Mouse (Mus musculus): ENCODE measurements around the gene Etv6. TPM values are rescaled to one million over a fixed set of nuclear protein-coding genes. Genes with fewer than 3 reads are reported as not detected.
A peak's percentile ranks its signal among the peaks of the same experiment; 100 is the strongest.

Etv6 gene
- polyA plus RNA-seq, 1 experiment from 2014 or later: 3.4 TPM

GRCm38 (mm10) chr6:134151853-134152505, 116.5 kb downstream of the Etv6 start:
- Histone ChIP-seq H3K27ac (ENCODE audit: low read length) (peak overlapping the region; percentile 25; the same call in 1 of the 2 replicates), H3K36me3 (ENCODE audit: control insufficient read depth, insufficient read depth, low read length) (no peaks in the 10 kb centered on the region), H3K9ac (ENCODE audit: low read depth, low read length) (no peak overlapping the region), H3K4me3 (ENCODE audit: low read depth, low read length) (no peak overlapping the region), H3K27me3 (ENCODE audit: control insufficient read depth, insufficient read depth, low read depth, low read length) (no peaks in the 10 kb centered on the region), H3K4me1 (ENCODE audit: control insufficient read depth, insufficient read depth, low read length) (peaks cover 29% of the 10 kb centered on the region), H3K9me3 (replicated peaks; ENCODE audit: control insufficient read depth, low read length, poor library complexity, severe bottlenecking) (no peaks in the 10 kb centered on the region), H3K4me2 (ENCODE audit: low read length) (no peak overlapping the region)
- no peak for ATAC-seq
- 68% methylated on average over 9 of the region's 9 CpGs for WGBS

- Histone ChIP-seq H3K4me1 (ENCODE audit: control insufficient read depth, insufficient read depth, low read length) (peaks cover 32% of the 10 kb centered on the region), H3K36me3 (ENCODE audit: control insufficient read depth, insufficient read depth, low read length) (no peaks in the 10 kb centered on the region), H3K4me3 (ENCODE audit: low read depth, low read length) (no peak overlapping the region), H3K9ac (ENCODE audit: low read depth, low read length) (no peak overlapping the region), H3K27me3 (ENCODE audit: control insufficient read depth, insufficient read depth, low read depth, low read length) (no peaks in the 10 kb centered on the region), H3K4me2 (ENCODE audit: low read length) (no peak overlapping the region), H3K27ac (ENCODE audit: low read length) (peak overlapping the region; percentile 25; the same call in 1 of the 2 replicates), H3K9me3 (replicated peaks; ENCODE audit: control insufficient read depth, low read length, poor library complexity, severe bottlenecking) (no peaks in the 10 kb centered on the region)
- ATAC-seq: no peak
- 76% methylated on average over 6 of the region's 6 CpGs for WGBS
Measured at GRCm38 (mm10) chr6:134152539-134152938, 117.0 kb downstream of the Etv6 start.

DNA sequence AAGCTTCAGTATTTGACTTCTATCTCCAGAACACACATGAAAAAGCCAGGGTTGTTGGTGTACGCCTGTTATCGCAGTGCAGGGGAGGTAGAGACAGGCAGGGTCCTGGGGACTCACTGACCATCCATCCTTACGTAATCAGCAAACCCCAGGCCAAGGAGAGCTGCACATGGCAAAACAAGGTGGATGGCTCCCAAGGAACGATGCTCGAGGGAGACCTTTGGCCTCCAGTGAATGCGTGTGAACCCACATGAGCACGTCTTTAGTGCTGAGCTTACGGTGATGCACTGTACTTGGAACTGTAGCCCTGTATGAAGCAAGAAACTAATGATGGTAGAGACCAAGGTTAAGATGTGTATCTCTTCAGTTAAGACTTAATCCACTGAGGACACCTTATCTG, 119.2 kb downstream of the Etv6 start:
- Histone ChIP-seq H3K4me1 (ENCODE audit: control insufficient read depth, insufficient read depth, low read length) (peaks cover 27% of the 10 kb centered on the region), H3K36me3 (ENCODE audit: control insufficient read depth, insufficient read depth, low read length) (no peaks in the 10 kb centered on the region), H3K4me3 (ENCODE audit: low read depth, low read length) (no peak overlapping the region), H3K27ac (ENCODE audit: low read length) (no peak overlapping the region), H3K27me3 (ENCODE audit: control insufficient read depth, insufficient read depth, low read depth, low read length) (no peaks in the 10 kb centered on the region), H3K9me3 (replicated peaks; ENCODE audit: control insufficient read depth, low read length, poor library complexity, severe bottlenecking) (no peaks in the 10 kb centered on the region), H3K4me2 (ENCODE audit: low read length) (no peak overlapping the region), H3K9ac (ENCODE audit: low read depth, low read length) (no peak overlapping the region)
- WGBS: 91% methylated on average over 8 of the region's 8 CpGs
- ATAC-seq: no peak

DNA sequence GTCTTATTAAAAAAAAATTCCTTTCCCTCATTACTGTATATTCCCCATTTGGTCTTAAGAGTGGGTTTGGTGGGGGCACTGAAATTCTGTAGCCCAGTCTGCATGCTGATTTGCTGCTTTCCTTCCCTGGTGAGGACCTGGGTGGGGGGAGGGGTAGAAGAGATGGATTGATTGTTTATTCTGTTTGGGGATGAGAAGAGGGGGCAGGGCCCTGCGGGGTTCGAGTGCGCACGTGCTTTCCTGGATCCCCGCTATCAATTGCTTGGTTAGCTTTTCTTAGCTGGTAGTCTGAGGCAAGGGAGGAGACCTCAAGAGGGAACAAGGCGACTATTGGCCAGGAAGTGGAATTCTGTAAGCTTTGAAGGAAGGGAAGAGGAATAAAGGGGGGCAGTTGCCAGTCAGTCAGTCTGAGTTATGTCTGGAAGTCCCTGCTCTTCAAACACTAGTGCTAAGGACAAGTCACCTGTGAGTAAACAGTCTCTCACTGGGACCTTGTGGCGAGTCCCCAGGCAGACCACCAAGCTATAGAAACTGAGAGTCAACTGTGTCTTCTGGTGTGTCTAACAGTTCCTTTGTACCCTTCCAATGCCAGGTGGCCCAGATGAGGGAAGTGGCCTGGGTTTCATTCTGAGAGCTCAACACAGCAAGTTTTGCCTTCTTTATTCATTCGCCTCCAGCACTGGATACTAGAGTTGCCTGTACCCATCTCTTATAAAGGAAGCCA, 120.6 kb downstream of the Etv6 start:
- no peak for ATAC-seq
- no peak overlapping the region for H3K27ac ChIP-seq (ENCODE audit: low read length)

GRCm38 (mm10) chr6:134157533-134158115, 122.1 kb downstream of the Etv6 start:
- Histone ChIP-seq H3K36me3 (ENCODE audit: control insufficient read depth, insufficient read depth, low read length) (no peaks in the 10 kb centered on the region), H3K4me3 (ENCODE audit: low read depth, low read length) (no peak overlapping the region), H3K4me2 (ENCODE audit: low read length) (peak overlapping the region; percentile 13; the same call in 1 of the 2 replicates), H3K27me3 (ENCODE audit: control insufficient read depth, insufficient read depth, low read depth, low read length) (no peaks in the 10 kb centered on the region), H3K27ac (ENCODE audit: low read length) (peak overlapping the region; percentile 31; the same call in 1 of the 2 replicates), H3K9me3 (replicated peaks; ENCODE audit: control insufficient read depth, low read length, poor library complexity, severe bottlenecking) (no peaks in the 10 kb centered on the region), H3K9ac (ENCODE audit: low read depth, low read length) (no peak overlapping the region), H3K4me1 (ENCODE audit: control insufficient read depth, insufficient read depth, low read length) (peaks cover 23% of the 10 kb centered on the region)
- ATAC-seq: peak; percentile 89
- WGBS: 15% methylated on average over 6 of the region's 6 CpGs

More for the DNA sequence above, 120.6 kb downstream of the Etv6 start:
- H3K9me3 ChIP-seq (replicated peaks; ENCODE audit: control insufficient read depth, low read length, poor library complexity, severe bottlenecking): no peaks in the 10 kb centered on the region
- H3K9ac ChIP-seq (ENCODE audit: low read depth, low read length): no peak overlapping the region
- no peaks in the 10 kb centered on the region for H3K36me3 ChIP-seq (ENCODE audit: control insufficient read depth, insufficient read depth, low read length)
- H3K4me2 ChIP-seq (ENCODE audit: low read length): no peak overlapping the region
- WGBS: 33% methylated on average over 8 of the region's 8 CpGs
- no peak overlapping the region for H3K4me3 ChIP-seq (ENCODE audit: low read depth, low read length)
- H3K4me1 ChIP-seq (ENCODE audit: control insufficient read depth, insufficient read depth, low read length): peaks cover 27% of the 10 kb centered on the region
- H3K27me3 ChIP-seq (ENCODE audit: control insufficient read depth, insufficient read depth, low read depth, low read length): no peaks in the 10 kb centered on the region

GRCm38 (mm10) chr6:134158201-134158600, 122.7 kb downstream of the Etv6 start:
- Histone ChIP-seq H3K36me3 (ENCODE audit: control insufficient read depth, insufficient read depth, low read length) (no peaks in the 10 kb centered on the region), H3K27ac (ENCODE audit: low read length) (no peak overlapping the region), H3K4me3 (ENCODE audit: low read depth, low read length) (no peak overlapping the region), H3K4me2 (ENCODE audit: low read length) (no peak overlapping the region), H3K4me1 (ENCODE audit: control insufficient read depth, insufficient read depth, low read length) (peaks cover 23% of the 10 kb centered on the region), H3K27me3 (ENCODE audit: control insufficient read depth, insufficient read depth, low read depth, low read length) (no peaks in the 10 kb centered on the region), H3K9ac (ENCODE audit: low read depth, low read length) (no peak overlapping the region), H3K9me3 (replicated peaks; ENCODE audit: control insufficient read depth, low read length, poor library complexity, severe bottlenecking) (no peaks in the 10 kb centered on the region)
- 89% methylated on average over 2 of the region's 2 CpGs for WGBS
- no peak for ATAC-seq

DNA sequence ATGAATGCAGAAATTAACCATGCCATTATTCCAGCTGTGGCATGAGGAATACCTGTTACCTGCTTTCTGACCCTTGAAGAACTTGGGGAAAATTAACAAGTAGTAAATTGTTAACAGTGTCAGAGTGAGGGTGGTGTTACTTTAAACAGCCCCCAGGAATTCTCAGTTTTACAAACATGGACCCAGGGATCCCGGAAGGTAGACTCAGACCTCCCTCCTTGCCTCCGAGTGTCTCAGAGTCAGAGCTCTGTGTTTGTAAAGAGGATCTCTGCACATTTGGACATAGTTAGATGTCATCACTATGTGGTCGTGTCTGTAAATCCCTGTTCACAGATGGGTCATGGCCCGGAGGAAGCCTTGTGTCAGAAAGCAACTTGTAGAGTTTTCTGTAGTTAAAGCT, 124.2 kb downstream of the Etv6 start:
- Histone ChIP-seq H3K9me3 (replicated peaks; ENCODE audit: control insufficient read depth, low read length, poor library complexity, severe bottlenecking) (no peaks in the 10 kb centered on the region), H3K4me1 (ENCODE audit: control insufficient read depth, insufficient read depth, low read length) (peaks cover 23% of the 10 kb centered on the region), H3K27me3 (ENCODE audit: control insufficient read depth, insufficient read depth, low read depth, low read length) (no peaks in the 10 kb centered on the region), H3K4me3 (ENCODE audit: low read depth, low read length) (no peak overlapping the region), H3K4me2 (ENCODE audit: low read length) (no peak overlapping the region), H3K9ac (ENCODE audit: low read depth, low read length) (no peak overlapping the region), H3K36me3 (ENCODE audit: control insufficient read depth, insufficient read depth, low read length) (no peaks in the 10 kb centered on the region), H3K27ac (ENCODE audit: low read length) (no peak overlapping the region)
- ATAC-seq: no peak
- 93% methylated on average over 4 of the region's 4 CpGs for WGBS

DNA sequence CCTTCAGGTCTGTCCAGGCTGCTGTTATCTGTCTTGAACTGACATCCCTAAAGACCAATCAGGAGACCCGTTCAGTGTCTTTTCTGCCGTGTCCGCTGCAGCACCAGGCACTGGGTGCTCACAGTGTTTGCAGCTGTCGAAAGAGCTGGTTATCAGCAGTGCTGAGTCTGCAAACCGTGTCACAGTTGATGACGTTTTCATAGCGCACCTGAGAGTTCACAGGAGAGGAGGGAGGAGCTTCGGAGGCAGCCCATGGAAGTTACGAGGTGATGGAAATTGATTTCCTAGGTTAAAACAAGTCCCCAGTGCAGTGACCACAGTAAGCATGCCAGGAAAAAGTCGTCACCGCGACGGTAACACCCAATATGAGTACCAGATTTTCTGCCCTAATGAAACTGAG, 125.5 kb downstream of the Etv6 start:
- 91% methylated on average over 13 of the region's 13 CpGs for WGBS
- Histone ChIP-seq H3K27ac (ENCODE audit: low read length) (no peak overlapping the region), H3K4me3 (ENCODE audit: low read depth, low read length) (no peak overlapping the region), H3K9ac (ENCODE audit: low read depth, low read length) (no peak overlapping the region), H3K9me3 (replicated peaks; ENCODE audit: control insufficient read depth, low read length, poor library complexity, severe bottlenecking) (no peaks in the 10 kb centered on the region), H3K27me3 (ENCODE audit: control insufficient read depth, insufficient read depth, low read depth, low read length) (no peaks in the 10 kb centered on the region), H3K36me3 (ENCODE audit: control insufficient read depth, insufficient read depth, low read length) (no peaks in the 10 kb centered on the region), H3K4me2 (ENCODE audit: low read length) (no peak overlapping the region), H3K4me1 (ENCODE audit: control insufficient read depth, insufficient read depth, low read length) (peaks cover 20% of the 10 kb centered on the region)
- ATAC-seq: no peak

DNA sequence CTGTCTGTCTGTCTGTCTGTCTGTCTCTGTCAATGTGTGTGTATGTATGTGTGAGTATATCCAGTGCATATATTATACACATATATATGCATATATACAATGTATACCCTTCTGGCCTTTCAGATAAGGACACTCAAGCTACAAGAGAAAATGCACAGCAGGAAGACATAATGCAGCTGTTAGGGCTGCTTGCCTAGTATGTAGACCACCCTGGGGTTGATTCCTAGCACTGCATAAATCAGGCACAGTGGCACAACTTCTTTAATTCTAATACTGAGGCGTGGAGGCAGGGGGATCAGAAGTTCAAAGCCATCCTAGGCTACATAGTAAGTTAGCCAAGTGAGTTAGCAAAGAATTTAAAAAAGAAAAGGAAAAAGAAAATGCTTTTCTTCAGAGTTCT, 127.8 kb downstream of the Etv6 start:
- Histone ChIP-seq H3K27me3 (ENCODE audit: control insufficient read depth, insufficient read depth, low read depth, low read length) (no peaks in the 10 kb centered on the region), H3K4me2 (ENCODE audit: low read length) (no peak overlapping the region), H3K9me3 (replicated peaks; ENCODE audit: control insufficient read depth, low read length, poor library complexity, severe bottlenecking) (no peaks in the 10 kb centered on the region), H3K4me3 (ENCODE audit: low read depth, low read length) (no peak overlapping the region), H3K9ac (ENCODE audit: low read depth, low read length) (no peak overlapping the region), H3K4me1 (ENCODE audit: control insufficient read depth, insufficient read depth, low read length) (no peaks in the 10 kb centered on the region), H3K36me3 (ENCODE audit: control insufficient read depth, insufficient read depth, low read length) (no peaks in the 10 kb centered on the region), H3K27ac (ENCODE audit: low read length) (no peak overlapping the region)
- 86% methylated on average over 1 of the region's 1 CpGs for WGBS
- no peak; the same call in 1 of the 2 replicates for ATAC-seq

All from midbrain, embryonic 16.5 days (tissue).